ENCODE assay signal across 11 mouse cellular contexts in genomic region chr2:166463539-166463938, GRCm38 (mm10).
DNase-seq lines count a peak whose midpoint lies in the region; ATAC-seq lines count a peak whose summit lies in the region.
"Had no signal": no experiment of that assay in that cellular context is flagged by ENCODE, and none has a peak within 500 bp of the region (broad histone marks: within the 10 kb centered on the region; RNA-seq: fewer than 3 reads in every experiment).

No protein-coding gene starts in this region.

- no peak overlapping the region for H3K4me3 ChIP-seq in embryonic facial prominence, embryonic 14.5 days (ENCODE audit: low read depth, low read length)
- H3K4me3 ChIP-seq: erythroblast, embryonic 14.5 days; layer of hippocampus, adult 2 months had no signal

- ATAC-seq in embryonic facial prominence, embryonic 14.5 days (ENCODE audit: low read depth), result no peak
- ATAC-seq: Patski had no signal

- intact Hi-C loops in heart, postnatal 10 days (cut with DNase I), result no loop called here

- DNase-seq in left cerebral cortex, adult 18-20 months (ENCODE audit: low spot score in 2 of 2), result peak; percentile 56 to 65
- DNase-seq in left cerebral cortex, adult 11 months (ENCODE audit: low spot score), result no peak
- peak; percentile 84 for DNase-seq in embryonic facial prominence, embryonic 14.5 days (ENCODE audit: low spot score)
- DNase-seq in heart, postnatal 10 days, result peak; percentile 63 to 72
- peak; percentile 51 to 57 for DNase-seq in right cerebral cortex, adult 2 months (ENCODE audit: low spot score in 2 of 2)
- no peak for DNase-seq in retina, postnatal 1 day
- no peak for DNase-seq in layer of hippocampus, postnatal 36 days
- DNase-seq in cerebellum, adult 9-10 months, result no peak

- WGBS in embryonic facial prominence, embryonic 14.5 days, result 57% methylated on average over 9 of the region's 9 CpGs

- H3K4me1 ChIP-seq in embryonic facial prominence, embryonic 14.5 days (ENCODE audit: control insufficient read depth, insufficient read depth, low read length), result peaks cover 47% of the 10 kb centered on the region

- H3K27me3 ChIP-seq in embryonic facial prominence, embryonic 14.5 days (replicated peaks; ENCODE audit: control insufficient read depth, insufficient read depth, low read length), result no peaks in the 10 kb centered on the region
- H3K27me3 ChIP-seq: Patski had no signal

- no peaks in the 10 kb centered on the region for H3K36me3 ChIP-seq in embryonic facial prominence, embryonic 14.5 days (ENCODE audit: control insufficient read depth, insufficient read depth, low read length)

- peak overlapping the region; percentile 46 for H3K27ac ChIP-seq in embryonic facial prominence, embryonic 14.5 days (replicated peaks; ENCODE audit: low read depth, low read length)
- H3K27ac ChIP-seq: layer of hippocampus, adult 2 months had no signal

- no peaks in the 10 kb centered on the region for H3K9me3 ChIP-seq in embryonic facial prominence, embryonic 14.5 days (ENCODE audit: control insufficient read depth, low read length)

- H3K9ac ChIP-seq in embryonic facial prominence, embryonic 14.5 days (ENCODE audit: low read depth, low read length), result no peak overlapping the region

- no peak overlapping the region for H3K4me2 ChIP-seq in embryonic facial prominence, embryonic 14.5 days (ENCODE audit: low read depth, low read length)

Comparison
In these comparisons a context has a peak if more than half of its experiments do, and no peak if none do; other contexts are left out.
1. DNase-seq: peak in left cerebral cortex, adult 18-20 months (2 of 2), embryonic facial prominence, embryonic 14.5 days (single experiment), heart, postnatal 10 days (2 of 2) and right cerebral cortex, adult 2 months (2 of 2); none in left cerebral cortex, adult 11 months (single experiment), retina, postnatal 1 day (single experiment), layer of hippocampus, postnatal 36 days (0 of 2) and cerebellum, adult 9-10 months (single experiment).